Mouse (Mus musculus) small intestine, adult 2 months (tissue): ENCODE measurements around the gene Dnaic1.

Source experiments
- CTCF ChIP-seq: fragments of 200-500 bp; IDR thresholded peaks from 2 replicates; pipeline ENCODE4 v1.5.1; 2012; ENCODE audit warnings: low read depth, mild to moderate bottlenecking, control low read depth, inconsistent platforms, low read length, moderate library complexity, mixed read lengths; ENCODE audit not compliant: insufficient replicate concordance, insufficient read length; ENCODE audit errors: extremely low read depth
- POLR2A ChIP-seq: fragments of 200-500 bp; IDR thresholded peaks from 2 replicates; pipeline ENCODE4 v1.6.1; 2012; ENCODE audit warnings: low read depth, mild to moderate bottlenecking, control low read depth, inconsistent platforms, low read length, moderate library complexity

GRCm38 (mm10) chr4:41659556-41659955, 90.0 kb downstream of the Dnaic1 start:
- no peak for TF ChIP-seq POLR2A
- no peak for TF ChIP-seq CTCF
